Mouse (Mus musculus) forelimb bud, embryonic 11.5 days (tissue): ENCODE data around the gene Txndc2.
A peak's percentile ranks its signal among the peaks of the same experiment; 100 is the strongest.
"Not testable (repeated sequence)": the region's sequence is repeated elsewhere in the genome, so short reads cannot be mapped to it uniquely, and the experiment has no call there.

Experiments used
- DNase-seq: peaks from one replicate; pipeline ENCODE4 v3.0.0-alpha.2; 2012; ENCODE audit warnings: low read depth, low spot score

The Txndc2 gene

DNA sequence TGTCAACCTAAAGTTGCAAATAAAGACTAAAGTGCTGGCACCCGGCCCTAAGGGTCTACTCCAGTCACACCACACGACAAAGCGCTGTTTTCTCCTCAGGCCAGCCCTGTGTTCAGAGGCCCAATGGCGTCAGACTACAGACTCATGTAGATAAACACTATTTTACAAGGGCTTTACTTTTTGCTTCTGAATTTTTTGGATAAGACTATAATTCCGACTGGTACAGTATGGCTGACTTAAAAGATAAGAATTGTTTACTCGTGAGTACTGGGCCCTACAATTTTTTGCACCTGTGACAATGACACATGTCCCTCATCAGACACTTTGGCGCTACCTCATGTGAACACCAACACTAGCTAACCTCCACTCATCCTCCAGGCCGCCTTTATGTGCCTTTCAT lies 14.1 kb upstream of the Txndc2 start:
- no peak for DNase-seq

DNA sequence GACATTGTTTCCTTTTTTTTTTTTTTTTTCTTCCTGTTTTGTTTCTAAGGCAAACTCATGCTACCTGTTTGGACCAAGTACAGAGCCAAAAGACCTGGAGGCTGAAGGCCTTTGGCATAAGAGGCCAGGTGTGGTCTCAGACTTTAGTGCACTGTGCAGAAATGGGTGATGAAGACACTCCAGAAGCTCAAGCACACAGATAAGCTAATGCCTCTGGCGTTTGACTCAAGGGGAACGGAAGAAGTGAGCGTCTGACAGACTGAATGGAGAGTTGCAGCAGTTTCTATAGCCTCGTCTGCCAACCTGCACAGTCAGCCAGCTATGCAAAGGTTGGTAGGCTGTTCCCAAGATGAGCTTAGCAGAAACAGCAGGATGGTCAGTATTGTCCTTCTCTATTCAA lies 13.6 kb upstream of the Txndc2 start:
- no peak for DNase-seq

DNA sequence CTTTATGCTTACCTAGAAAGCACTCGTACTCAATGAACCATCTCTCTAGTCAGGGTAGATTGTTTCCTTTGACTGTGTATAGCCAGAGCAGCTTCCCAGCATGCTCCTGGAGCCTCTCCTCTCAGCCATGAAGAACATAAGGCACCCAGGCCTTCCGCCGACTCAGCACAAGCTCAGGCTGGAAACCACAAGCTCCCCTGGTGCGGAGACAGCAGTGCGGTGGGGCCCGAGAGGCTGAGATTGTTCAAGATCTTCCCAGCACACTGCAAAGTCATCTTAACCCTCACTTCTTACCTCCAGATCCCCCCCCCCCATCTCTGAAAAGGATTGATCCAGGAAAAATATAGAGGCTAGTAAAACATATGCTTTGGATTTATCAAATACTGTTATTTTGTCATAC lies 8.6 kb upstream of the Txndc2 start:
- DNase-seq, result no peak

DNA sequence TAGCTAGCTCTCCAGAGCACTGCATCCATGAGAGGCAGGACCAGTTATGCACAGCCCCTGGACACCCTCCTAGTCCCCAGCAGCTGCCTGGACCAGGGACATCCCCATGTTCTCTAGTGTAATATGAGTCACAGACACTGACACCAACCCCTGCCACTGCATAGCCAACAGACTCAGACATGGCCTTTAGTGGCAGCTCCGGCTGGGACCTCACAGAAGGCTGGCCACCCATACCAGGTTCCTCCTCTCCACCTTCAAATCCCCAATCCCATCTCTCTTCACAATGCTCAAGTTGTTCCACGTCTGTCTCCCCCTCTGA lies 7.2 kb upstream of the Txndc2 start:
- DNase-seq, result no peak

DNA sequence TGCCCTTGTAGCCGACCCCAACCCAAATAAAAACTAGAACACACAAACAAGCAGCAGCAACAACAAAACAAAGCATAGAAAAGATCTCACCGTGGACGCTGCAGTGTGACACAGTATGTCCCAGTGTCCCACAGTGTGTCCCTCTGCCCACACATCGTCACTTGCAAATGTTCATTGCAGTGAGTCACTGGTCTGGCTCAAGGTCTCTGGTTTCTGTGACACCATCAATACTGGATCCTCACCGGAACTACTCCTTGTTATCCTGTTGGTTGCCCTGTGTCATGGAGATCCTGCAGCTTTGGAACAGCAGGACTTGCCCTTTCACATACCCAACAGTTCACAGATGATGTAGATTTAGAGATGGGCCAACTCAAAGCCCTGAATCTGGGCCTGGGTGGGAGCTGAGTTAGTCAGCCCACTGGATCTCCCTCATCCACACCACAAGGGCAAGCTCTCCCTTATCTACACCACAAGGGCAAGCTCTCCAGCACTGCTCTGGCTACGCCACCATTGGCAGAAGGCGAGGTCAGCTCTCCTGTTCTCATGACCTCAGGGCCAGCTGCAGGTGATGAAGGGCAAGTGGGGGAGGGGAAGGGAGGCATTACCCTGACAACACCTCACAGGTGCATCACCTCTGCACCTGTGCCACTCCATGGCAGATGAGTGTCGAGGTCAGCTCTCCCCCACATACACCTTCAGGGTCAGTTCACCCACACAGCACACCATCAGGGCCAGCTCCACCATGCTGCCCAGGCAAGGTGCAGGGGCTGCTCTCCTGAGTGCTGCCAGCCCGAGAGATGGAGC lies 6.6 kb upstream of the Txndc2 start:
- DNase-seq, result no peak

DNA sequence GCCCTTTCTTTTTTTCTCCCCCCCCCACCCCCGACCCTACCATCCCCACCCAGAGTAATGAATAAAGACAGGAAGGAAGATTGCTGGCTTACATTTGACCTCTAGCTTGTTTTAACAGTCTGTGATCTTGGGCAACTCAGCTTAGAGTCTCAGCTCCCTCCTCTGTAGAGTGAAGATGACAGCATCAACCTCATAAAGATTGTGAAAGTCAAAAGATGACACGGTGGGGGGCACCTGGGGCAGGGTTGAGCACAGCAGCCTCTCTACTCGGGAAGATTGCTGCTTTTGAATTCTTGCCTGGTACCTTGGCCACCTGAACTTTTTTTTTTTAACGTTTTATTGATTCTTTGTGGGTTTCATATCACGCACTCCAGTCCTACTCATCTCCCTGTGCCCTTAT lies 6.0 kb upstream of the Txndc2 start:
- no peak for DNase-seq

DNA sequence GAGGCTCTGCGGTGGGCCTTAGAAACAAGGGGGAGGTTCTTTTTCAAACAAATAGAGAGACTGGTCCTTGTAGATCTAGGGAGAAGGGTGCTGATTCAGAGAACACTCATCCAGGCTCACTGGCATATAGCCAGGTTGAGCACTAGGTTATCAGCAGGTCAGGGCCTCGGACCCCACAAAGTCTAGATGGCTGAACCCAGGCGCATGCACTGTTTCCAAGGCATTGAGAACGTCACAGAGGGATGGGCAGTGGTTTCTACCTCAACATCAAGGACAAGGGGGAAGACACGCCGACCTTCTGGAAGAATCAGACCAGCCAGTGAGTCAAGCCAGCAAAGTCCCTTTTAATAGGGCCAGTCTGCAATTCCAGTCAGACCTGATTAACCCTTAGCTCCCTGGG lies 5.3 kb upstream of the Txndc2 start:
- DNase-seq, result no peak

DNA sequence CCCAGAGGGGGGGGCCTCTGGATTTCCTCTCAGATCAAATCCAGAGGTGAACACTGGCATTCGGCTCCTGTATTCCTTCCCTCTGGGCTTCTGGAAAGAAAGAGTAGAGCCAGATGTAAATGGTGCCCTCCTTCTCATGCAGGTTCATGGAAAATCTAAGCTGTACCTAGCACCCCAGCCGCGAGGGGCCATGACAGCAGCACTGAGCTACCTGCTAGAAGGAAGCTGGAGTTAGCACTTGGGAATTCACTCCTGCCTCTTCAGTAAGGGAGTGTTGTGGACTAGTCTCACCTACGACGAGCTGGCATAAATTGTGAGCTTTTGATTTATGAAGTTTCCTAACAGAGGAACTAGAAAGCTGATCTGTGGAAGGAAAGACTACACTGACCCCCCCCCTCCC lies 1.6 kb upstream of the Txndc2 start:
- DNase-seq, result no peak

DNA sequence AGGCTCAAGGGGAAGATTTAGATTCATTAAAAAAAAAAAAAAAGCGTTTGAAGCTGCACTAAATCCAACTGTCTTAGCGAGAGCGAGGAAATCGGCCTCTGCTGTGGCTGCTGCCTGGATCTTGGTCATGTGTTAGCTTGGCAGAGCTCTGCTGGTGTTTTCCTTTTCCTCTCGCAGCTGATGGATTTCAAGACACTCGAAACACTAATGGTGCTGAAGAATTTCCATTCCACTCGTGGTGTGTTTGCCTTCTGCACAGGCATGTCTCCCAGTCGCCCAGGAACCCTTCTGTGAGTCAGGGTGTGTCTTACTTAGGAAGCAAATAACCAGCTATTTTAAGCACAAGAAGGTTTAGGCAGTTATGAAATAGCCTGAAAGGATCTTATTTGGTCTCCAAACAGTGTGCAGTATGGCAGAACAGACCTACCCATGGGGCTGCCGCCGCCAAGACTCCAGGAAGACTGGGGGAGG lies 1.1 kb upstream of the Txndc2 start:
- no peak for DNase-seq

DNA sequence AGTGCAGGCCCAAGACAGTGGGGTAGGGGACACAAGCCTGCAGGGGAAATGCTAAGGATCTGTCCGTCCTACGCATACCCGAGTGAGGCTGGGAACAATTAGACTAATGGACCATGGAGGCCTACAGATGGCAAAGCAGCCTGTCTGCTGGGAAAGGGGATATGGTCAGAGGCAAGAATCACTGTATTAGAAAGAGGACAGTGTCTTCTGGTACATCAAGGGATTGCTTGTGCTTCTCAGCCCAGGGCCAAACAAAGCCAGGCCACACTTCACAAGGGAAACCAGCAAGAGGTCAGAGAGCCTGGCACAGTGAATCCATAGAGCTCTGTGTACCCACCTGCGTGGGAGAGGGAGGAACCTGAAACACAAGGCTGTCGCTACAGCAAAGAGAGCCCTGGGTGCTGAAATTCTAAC lies 617 bp upstream of the Txndc2 start:
- no peak for DNase-seq

DNA sequence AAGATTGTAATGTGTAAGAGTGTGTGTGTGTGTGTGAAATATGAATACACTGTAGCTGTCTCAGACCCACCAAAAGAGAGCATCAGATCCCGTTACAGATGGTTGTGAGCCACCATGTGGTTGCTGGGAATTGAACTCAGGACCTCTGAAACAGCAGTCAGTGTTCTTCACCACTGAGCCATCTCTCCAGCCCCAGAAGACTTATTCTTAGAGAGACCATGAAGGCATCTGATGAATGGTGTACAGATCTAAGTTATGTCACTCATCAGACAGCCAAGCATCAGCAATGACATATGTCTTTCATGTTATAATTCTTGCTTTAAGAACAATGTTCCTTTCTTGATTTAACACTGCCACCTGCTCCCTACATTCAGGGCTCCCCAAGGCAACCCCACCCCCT lies 2.8 kb downstream of the Txndc2 start:
- no peak for DNase-seq

DNA sequence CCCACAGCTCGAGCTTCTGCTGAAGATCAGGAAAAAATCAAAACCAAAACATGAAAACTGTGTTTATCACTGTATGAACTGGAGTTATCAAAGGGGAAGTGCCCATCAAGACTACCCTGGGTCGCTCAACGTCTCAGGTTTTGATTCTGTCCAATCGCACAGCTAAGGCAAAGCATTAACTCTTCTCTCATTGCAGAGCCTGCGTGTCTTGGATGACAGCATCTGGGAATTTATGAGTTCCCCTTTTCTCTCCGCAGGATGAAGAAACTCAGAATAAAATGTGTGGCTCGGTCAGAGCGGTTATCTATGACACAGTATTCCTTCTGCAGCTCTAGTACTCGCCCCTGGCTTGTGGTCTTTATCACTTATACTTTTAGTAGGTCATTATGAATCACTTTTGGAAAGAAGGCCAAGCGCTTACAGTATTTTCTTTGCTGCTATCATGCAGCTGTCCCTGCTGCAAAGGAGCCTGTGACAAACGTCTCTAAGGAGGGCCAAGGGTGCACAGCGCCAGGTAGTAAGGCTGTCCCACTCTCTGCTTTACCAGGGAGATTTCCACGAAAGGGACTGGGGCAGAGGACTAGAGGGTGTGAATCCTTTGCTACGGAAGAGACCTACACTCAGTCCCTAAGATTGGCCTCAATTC lies 6.1 kb downstream of the Txndc2 start:
- DNase-seq, result no peak

DNA sequence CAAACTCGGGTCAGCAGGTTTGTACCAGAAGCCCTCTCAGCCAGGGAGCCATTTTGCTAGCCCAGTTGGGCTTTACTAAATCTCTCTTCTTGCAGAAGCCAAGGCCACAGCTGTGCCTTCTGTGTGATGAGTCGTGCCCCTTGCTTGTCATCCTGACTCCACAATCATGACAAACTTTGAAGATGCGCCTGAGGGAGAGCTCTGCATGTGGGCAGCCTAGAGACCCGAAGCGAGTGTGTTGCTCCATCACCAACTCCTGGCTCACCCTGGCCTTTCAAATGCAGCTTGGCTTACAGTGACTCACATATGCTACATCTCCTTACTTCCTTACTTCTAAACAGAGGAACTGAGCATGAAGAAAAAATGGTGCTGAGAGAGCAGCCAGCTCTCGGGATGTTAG lies 12.0 kb downstream of the Txndc2 start:
- DNase-seq, result no peak

DNA sequence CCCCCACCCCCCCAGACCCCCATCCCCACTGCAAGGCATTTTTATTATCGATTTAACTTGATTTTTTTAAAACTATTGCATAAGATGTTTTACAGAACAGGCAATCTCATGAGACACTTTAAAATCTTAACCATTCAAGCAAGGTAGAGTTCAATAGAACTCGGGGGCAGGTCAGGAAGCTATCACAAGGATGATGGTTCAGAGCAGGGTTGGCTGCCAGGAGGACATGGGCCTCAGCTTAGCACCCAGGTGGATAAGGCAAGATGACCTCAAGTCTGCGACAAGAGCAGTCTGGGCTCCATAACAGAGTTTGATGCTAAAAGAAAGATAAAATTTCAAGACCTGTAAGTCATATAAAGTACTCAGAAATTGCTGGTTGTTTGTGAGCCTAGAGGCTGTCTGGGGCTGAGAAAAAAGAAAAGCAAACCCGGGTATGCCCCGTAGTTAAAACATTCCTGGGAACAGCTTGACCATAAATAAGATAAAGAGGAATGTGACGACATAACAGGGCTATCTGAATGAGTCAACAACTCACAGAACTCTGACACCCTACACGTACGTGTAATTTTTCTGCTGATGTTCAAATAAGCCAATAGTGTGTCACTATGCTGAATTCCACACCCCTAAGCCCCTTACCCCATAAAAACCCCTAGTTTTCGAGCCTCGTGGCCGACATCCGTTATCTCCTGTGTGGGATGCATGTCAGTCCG lies 13.0 kb downstream of the Txndc2 start:
- not testable (repeated sequence) for DNase-seq

DNA sequence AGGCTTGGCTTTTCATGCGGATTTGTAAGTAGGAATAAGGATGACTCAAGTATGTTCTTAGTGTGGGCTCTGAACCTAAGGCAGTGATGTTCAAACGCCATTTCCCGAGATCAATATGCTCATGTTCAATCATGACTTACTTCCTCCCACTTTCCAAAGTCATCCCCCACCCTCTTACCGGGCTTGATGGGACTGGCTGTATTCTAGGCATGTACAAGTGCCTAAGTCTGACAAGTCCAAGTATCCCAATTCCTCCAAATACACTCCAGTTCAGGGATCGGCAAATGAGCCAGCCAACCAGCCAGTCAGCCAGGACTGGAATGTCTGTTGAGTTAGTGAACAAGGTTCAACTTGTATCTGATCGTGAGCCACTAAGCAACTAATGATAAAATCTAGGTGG lies 15.7 kb downstream of the Txndc2 start:
- DNase-seq, result no peak

DNA sequence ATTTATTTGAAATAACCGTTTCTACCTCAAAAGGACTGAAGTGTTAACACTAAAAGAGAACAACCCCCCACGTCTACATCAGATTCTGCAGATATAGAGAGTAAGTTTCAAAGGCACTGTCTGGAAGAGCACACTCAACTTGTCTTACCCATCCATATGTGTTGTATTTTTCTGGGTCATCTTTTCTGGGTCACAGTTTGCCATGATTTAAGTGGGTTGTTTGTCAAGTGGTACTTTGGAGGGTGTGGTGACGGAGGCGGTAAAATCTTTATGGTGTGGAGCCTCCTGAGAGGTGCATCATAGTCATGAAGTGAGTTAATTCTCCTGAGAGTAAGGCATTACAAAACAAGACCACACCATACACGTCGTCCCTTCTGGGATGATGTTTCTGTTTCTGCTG lies 16.4 kb downstream of the Txndc2 start:
- no peak for DNase-seq

DNA sequence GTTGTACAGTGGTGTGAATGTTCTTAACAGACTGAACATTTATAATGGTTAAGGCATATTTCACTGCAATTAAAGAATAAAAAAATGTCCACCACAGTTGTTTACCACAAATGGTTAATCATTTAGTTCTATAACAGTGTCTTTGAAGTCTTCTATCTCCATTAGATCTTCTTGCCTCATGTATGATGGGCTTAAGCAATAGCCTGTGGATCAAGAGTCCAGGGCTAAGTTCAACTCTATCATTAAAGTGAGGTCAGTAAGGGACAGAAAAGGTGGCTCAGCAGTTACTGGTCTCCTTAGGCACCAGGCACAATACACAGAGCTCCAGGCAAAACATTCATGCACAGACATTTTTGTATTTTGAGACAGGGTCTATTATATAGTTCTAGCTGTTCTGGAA lies 18.8 kb downstream of the Txndc2 start:
- no peak for DNase-seq

DNA sequence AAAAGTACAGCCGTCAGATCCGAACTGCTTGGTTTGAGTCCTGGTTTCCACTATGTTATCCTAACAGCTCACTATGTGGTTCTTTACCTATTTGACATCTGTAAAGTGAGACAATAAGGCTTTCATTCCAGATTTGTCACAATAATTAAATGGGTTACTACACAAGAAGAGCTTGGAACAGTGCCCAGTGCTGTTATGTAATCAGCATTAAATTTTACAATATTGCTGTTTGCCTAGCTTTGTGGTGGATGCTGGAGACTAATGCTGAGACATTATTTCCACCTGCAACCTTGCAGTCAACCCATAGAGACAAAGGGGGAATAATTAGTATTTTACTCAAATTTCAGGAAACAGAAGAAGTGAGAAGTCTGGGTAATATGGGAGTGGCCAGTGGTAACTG lies 23.5 kb downstream of the Txndc2 start:
- DNase-seq, result no peak

DNA sequence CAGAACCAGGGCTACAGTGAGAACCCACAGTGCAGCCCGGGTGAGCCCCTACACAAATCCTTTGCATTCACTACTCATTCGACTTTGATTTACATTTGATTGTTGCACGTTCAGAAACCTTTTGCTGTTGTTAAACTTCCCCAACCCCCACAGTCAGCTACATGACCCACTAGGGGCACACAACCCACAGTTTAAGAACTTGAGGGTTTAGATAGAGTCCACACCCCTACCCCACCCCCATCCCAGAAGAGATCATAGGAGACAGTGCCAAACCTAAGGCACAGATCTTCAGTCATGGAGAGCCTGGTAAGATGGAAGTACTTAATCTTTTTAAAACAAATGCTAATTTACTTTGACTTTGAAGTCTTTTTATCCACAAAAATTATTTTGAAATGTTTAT lies 26.3 kb downstream of the Txndc2 start:
- no peak for DNase-seq

DNA sequence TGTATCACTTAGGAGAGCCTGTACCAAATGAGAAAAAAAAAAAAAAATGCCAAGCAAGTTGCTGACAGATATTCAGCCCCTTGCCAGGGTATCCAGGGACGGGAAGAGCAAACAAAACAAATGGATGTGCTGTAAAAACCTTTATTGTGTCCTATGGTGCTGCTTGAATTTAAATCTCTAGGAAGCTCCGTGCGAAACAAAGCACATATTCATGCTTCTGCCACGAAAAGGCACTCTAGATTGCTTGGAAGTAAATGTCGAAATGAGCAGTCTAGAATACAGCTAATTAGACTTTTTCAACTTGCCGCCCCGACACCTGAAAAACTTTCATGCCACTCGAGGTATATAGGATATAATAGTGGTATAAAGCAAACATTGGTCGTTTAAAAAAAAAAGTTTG lies 27.5 kb downstream of the Txndc2 start:
- DNase-seq, result no peak

DNA sequence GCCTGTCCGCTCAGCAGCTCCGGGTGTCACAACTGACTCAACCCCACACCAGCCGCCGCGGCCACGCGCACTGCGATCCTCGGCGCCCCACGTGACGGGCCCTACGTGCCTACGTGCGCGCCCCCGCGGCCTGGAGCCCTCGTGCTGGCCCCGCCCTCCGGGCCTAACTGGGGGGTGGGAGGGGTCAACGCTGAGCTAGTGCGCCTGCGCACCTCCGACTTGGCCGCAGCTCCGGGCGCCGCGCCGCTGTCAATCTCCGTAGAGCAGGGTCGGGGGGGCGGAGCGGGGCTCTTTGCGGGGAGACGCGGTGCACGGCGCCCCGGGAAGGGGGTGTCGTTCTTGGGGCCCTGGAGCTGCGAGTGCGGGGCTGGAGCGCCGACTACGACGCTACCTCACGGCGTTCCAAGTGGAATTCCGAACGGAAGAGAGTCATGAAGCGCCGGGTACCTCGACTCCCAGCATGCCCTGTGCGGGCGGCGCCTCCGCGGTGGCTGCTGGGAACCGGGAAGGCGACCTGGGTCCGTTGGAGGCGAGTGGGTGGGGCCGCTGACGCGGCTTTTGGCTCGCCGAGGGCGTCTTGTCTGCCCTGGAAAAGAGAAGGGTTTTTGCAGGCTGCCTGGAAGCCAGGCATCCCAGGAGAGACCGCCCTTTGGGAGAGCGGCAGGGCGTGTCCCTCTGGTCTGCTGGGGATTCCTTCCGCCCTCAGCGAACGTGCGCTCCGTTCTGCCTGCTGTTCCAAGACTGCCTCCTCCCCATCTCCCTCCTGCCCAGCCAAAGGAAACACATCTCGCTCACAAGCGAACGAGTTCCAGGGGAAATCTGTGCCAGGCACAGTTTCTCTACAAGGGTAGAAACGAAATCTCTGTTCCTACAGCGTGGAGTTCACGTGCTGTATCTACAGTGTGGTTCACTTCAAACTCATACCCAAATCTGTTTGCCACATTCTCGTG lies 28.2 kb downstream of the Txndc2 start, which contains the start of gene Vapa:
TSS of gene Vapa (minus strand) at position 93 of the 950 bp plus-strand sequence.
- peak; percentile 98 for DNase-seq

DNA sequence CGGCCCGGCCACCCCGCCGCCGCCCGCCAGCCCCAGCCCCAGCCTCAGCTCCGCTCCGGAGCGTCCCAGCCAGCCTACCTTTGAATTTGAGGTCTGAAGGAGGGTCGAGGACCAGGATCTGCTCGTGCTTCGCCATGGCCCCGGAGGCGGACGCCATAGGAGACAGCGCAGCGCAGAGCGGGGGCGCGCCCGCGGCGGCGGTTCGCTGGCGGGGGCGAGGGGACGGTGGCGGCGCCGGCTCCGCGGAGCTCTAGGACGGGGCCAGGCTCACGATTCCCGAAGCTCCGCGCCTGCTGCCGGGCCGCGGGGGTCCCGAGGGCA lies 28.9 kb downstream of the Txndc2 start:
- no peak for DNase-seq
